ENCODE assay signal across 8 mouse cellular contexts in genomic region chr2:32134039-32134438, GRCm38 (mm10). TPM values are rescaled to one million over a fixed set of nuclear protein-coding genes. Genes with fewer than 3 reads are reported as not detected.
DNase-seq lines count a peak whose midpoint lies in the region; ATAC-seq and TF ChIP-seq lines count a peak whose summit lies in the region.

No protein-coding gene starts in this region.

- H3K9me3 ChIP-seq in neural tube, embryonic 15.5 days (replicated peaks), result no peaks in the 10 kb centered on the region
- no peaks in the 10 kb centered on the region for H3K9me3 ChIP-seq in kidney, embryonic 16.5 days (ENCODE audit: low read length)

- H3K4me2 ChIP-seq in neural tube, embryonic 15.5 days, result no peak overlapping the region
- H3K4me2 ChIP-seq in kidney, embryonic 16.5 days (replicated peaks; ENCODE audit: low read depth, low read length), result no peak overlapping the region

- H3K27ac ChIP-seq in neural tube, embryonic 15.5 days (replicated peaks), result no peak overlapping the region
- no peak overlapping the region for H3K27ac ChIP-seq in kidney, embryonic 16.5 days (ENCODE audit: low read length)
- H3K27ac ChIP-seq in liver, adult 2 months (replicated peaks; ENCODE audit: insufficient read depth, low read depth, low read length), result no peak overlapping the region

- TF ChIP-seq CTCF in liver, adult 2 months (IDR thresholded peaks at IDR 0.05; ENCODE audit: low read depth, low read length), result peak; percentile 66

- H3K79me2 ChIP-seq in liver, adult 2 months (ENCODE audit: control insufficient read depth, insufficient read depth, low read length), result no peaks in the 10 kb centered on the region

- WGBS in neural tube, embryonic 15.5 days, result 3% methylated on average over 2 of the region's 2 CpGs
- WGBS in kidney, embryonic 16.5 days, result 5% methylated on average over 2 of the region's 2 CpGs
- WGBS in liver, adult 2 months, result 4% methylated on average over 2 of the region's 2 CpGs

- no peaks in the 10 kb centered on the region for H3K27me3 ChIP-seq in neural tube, embryonic 15.5 days (replicated peaks)
- no peaks in the 10 kb centered on the region for H3K27me3 ChIP-seq in kidney, embryonic 16.5 days (ENCODE audit: insufficient read depth, low read length)
- no peaks in the 10 kb centered on the region for H3K27me3 ChIP-seq in liver, adult 2 months (ENCODE audit: control insufficient read depth, insufficient read depth, low read length)

- no peak for TF ChIP-seq POLR2A in liver, adult 2 months (IDR thresholded peaks at IDR 0.05; ENCODE audit: extremely low read depth, insufficient read depth, low read length)

- H3K9ac ChIP-seq in neural tube, embryonic 15.5 days (replicated peaks), result no peak overlapping the region
- no peak overlapping the region for H3K9ac ChIP-seq in kidney, embryonic 16.5 days (replicated peaks; ENCODE audit: low read length)
- no peak overlapping the region for H3K9ac ChIP-seq in liver, adult 2 months (ENCODE audit: low read depth, low read length)

- no peak for ATAC-seq in neural tube, embryonic 15.5 days (ENCODE audit: low FRiP score)
- ATAC-seq in kidney, embryonic 16.5 days (ENCODE audit: low FRiP score, low TSS enrichment), result peak; percentile 10; the same call in 1 of the 2 replicates

- H3K4me1 ChIP-seq in neural tube, embryonic 15.5 days, result peaks cover 14% of the 10 kb centered on the region
- H3K4me1 ChIP-seq in kidney, embryonic 16.5 days (ENCODE audit: insufficient read depth, low read length), result peaks cover 18% of the 10 kb centered on the region; the same call in 1 of the 2 replicates
- H3K4me1 ChIP-seq in liver, adult 2 months (ENCODE audit: control insufficient read depth, insufficient read depth, low read length), result peaks cover 3% of the 10 kb centered on the region; the same call in 1 of the 2 replicates

- H3K36me3 ChIP-seq in neural tube, embryonic 15.5 days, result no peaks in the 10 kb centered on the region
- H3K36me3 ChIP-seq in kidney, embryonic 16.5 days (ENCODE audit: insufficient read depth, low read length), result no peaks in the 10 kb centered on the region
- H3K36me3 ChIP-seq in liver, adult 2 months (ENCODE audit: control insufficient read depth, insufficient read depth, low read length), result no peaks in the 10 kb centered on the region

- H3K4me3 ChIP-seq in neural tube, embryonic 15.5 days (replicated peaks), result no peak overlapping the region
- H3K4me3 ChIP-seq in kidney, embryonic 16.5 days (ENCODE audit: low read length), result no peak overlapping the region
- H3K4me3 ChIP-seq in liver, adult 2 months (ENCODE audit: insufficient read depth, low read depth, low read length), result no peak overlapping the region

- peak; percentile 84 for DNase-seq in neural tube, embryonic 10.5 days (ENCODE audit: extremely low spot score, low spot score)
- peak; percentile 95 to 96 for DNase-seq in cerebellum, adult 18-20 months
- peak; percentile 91 for DNase-seq in gastrocnemius, adult 18-20 months (ENCODE audit: low spot score)
- peak; percentile 77 for DNase-seq in liver, adult 2 months (ENCODE audit: extremely low read depth, low read depth, low spot score)
- DNase-seq in ovary, postnatal 14 days (ENCODE audit: low spot score), result peak; percentile 83
- peak; percentile 86 to 95 for DNase-seq in thymus, postnatal 10 days (ENCODE audit: low spot score in 2 of 2)

RNA-seq across cellular contexts. Expression of gene Prrc2b, which starts 16.8 kb away (rescaled TPM):
- polyA plus RNA-seq in neural tube, embryonic 15.5 days (2015; fragmentation: Nextera tagmentation; extraction: Ambion mirVana), result 56.6 and 59.9 TPM in 2 replicates
- 10 to 100 TPM; 78.4 to 79.7 TPM for total RNA-seq in gastrocnemius, adult 18-20 months (2021)
- 30.3 and 30.4 TPM in 2 replicates for polyA plus RNA-seq in kidney, embryonic 16.5 days (2015; fragmentation: Nextera tagmentation; extraction: Ambion mirVana)
- 5.5 and 12.5 TPM in 2 replicates for total RNA-seq in liver, adult 2 months (2014; rRNA removed)
- polyA plus RNA-seq in liver, adult 2 months (2012; rRNA removed), result 12.1 and 14.7 TPM in 2 replicates

RNA-seq across cellular contexts. Expression of gene Plpp7, which starts 38.7 kb away (rescaled TPM):
- polyA plus RNA-seq in neural tube, embryonic 15.5 days (2015; fragmentation: Nextera tagmentation; extraction: Ambion mirVana), result 26.1 and 32.6 TPM in 2 replicates
- total RNA-seq in gastrocnemius, adult 18-20 months (2021), result 100 to 1,000 TPM; 105 to 121 TPM
- 6.8 and 7.8 TPM in 2 replicates for polyA plus RNA-seq in kidney, embryonic 16.5 days (2015; fragmentation: Nextera tagmentation; extraction: Ambion mirVana)
- total RNA-seq in liver, adult 2 months (2014; rRNA removed), result 0.34 and 0.37 TPM in 2 replicates
- 1.3 and 2.3 TPM in 2 replicates for polyA plus RNA-seq in liver, adult 2 months (2012; rRNA removed)

RNA-seq across cellular contexts. Expression of gene Fam78a, which starts 49.4 kb away (rescaled TPM):
- 0.92 and 3.1 TPM in 2 replicates for polyA plus RNA-seq in neural tube, embryonic 15.5 days (2015; fragmentation: Nextera tagmentation; extraction: Ambion mirVana)
- 10 to 100 TPM; 12.5 to 21.2 TPM for total RNA-seq in gastrocnemius, adult 18-20 months (2021)
- 1.6 and 1.8 TPM in 2 replicates for polyA plus RNA-seq in kidney, embryonic 16.5 days (2015; fragmentation: Nextera tagmentation; extraction: Ambion mirVana)
- 0.37 and 0.40 TPM in 2 replicates for total RNA-seq in liver, adult 2 months (2014; rRNA removed)
- 0.54 and 0.87 TPM in 2 replicates for polyA plus RNA-seq in liver, adult 2 months (2012; rRNA removed)
